Mouse (Mus musculus): Measurements from ENCODE around the gene Rhobtb1. TPM values are rescaled to one million over a fixed set of nuclear protein-coding genes. Genes with fewer than 3 reads are reported as not detected.

Rhobtb1 gene
- total and polyA plus RNA-seq, 2 experiments from 2014 or later, result 29.9 to 38.4 TPM

- H3K4me2 ChIP-seq (ENCODE audit: low read depth, low read length), result no peak overlapping the region
- H3K9me3 ChIP-seq (replicated peaks; ENCODE audit: control insufficient read depth, low read length), result no peaks in the 10 kb centered on the region
- no peak for TF ChIP-seq CTCF (IDR thresholded peaks at IDR 0.05; ENCODE audit: low read depth)
- TF ChIP-seq EP300 (IDR thresholded peaks at IDR 0.05; ENCODE audit: low read depth), result no peak
- WGBS, result 57% methylated on average over 3 of the region's 3 CpGs
- no peaks in the 10 kb centered on the region for H3K27me3 ChIP-seq (ENCODE audit: control insufficient read depth, insufficient read depth, low read length)
- no peak for DNase-seq (ENCODE audit: low spot score)
- no peak overlapping the region for H3K9ac ChIP-seq (replicated peaks; ENCODE audit: low read depth, low read length)
- no peaks in the 10 kb centered on the region for H3K4me1 ChIP-seq (ENCODE audit: control insufficient read depth, insufficient read depth)
- peaks cover 20% of the 10 kb centered on the region for H3K36me3 ChIP-seq (replicated peaks; ENCODE audit: control insufficient read depth, insufficient read depth, low read length)
- no peak overlapping the region for H3K27ac ChIP-seq (ENCODE audit: low read depth)
- no peak for ATAC-seq (ENCODE audit: insufficient read depth, low read depth)
- H3K4me3 ChIP-seq (ENCODE audit: low read depth, low read length), result no peak overlapping the region
These were observed 95.5 kb downstream of the Rhobtb1 start for GRCm38 (mm10) chr10:69246762-69247161.

- Histone ChIP-seq H3K36me3 (replicated peaks; ENCODE audit: control insufficient read depth, insufficient read depth, low read length) (peaks cover 20% of the 10 kb centered on the region), H3K27me3 (ENCODE audit: control insufficient read depth, insufficient read depth, low read length) (no peaks in the 10 kb centered on the region), H3K4me1 (ENCODE audit: control insufficient read depth, insufficient read depth) (peaks cover 6% of the 10 kb centered on the region; the same call in 1 of the 2 replicates), H3K9ac (replicated peaks; ENCODE audit: low read depth, low read length) (no peak overlapping the region), H3K4me2 (ENCODE audit: low read depth, low read length) (no peak overlapping the region), H3K27ac (ENCODE audit: low read depth) (no peak overlapping the region), H3K9me3 (replicated peaks; ENCODE audit: control insufficient read depth, low read length) (no peaks in the 10 kb centered on the region), H3K4me3 (ENCODE audit: low read depth, low read length) (no peak overlapping the region)
- 95% methylated on average over 7 of the region's 7 CpGs for WGBS
- ATAC-seq (ENCODE audit: insufficient read depth, low read depth) (no peak), DNase-seq (ENCODE audit: low spot score) (no peak)
- TF ChIP-seq CTCF (IDR thresholded peaks at IDR 0.05; ENCODE audit: low read depth), result no peak
- TF ChIP-seq EP300 (IDR thresholded peaks at IDR 0.05; ENCODE audit: low read depth), result no peak
These were observed 96.2 kb downstream of the Rhobtb1 start for GRCm38 (mm10) chr10:69247311-69248033.

GRCm38 (mm10) chr10:69248261-69249160 is 97.3 kb downstream of the Rhobtb1 start:
- no peak overlapping the region for H3K9ac ChIP-seq (replicated peaks; ENCODE audit: low read depth, low read length)
- no peaks in the 10 kb centered on the region for H3K27me3 ChIP-seq (ENCODE audit: control insufficient read depth, insufficient read depth, low read length)
- no peak overlapping the region for H3K4me3 ChIP-seq (ENCODE audit: low read depth, low read length)
- no peak overlapping the region for H3K4me2 ChIP-seq (ENCODE audit: low read depth, low read length)
- H3K9me3 ChIP-seq (replicated peaks; ENCODE audit: control insufficient read depth, low read length), result no peaks in the 10 kb centered on the region
- no peak for TF ChIP-seq EP300 (IDR thresholded peaks at IDR 0.05; ENCODE audit: low read depth)
- TF ChIP-seq CTCF (IDR thresholded peaks at IDR 0.05; ENCODE audit: low read depth), result no peak
- H3K27ac ChIP-seq (ENCODE audit: low read depth), result no peak overlapping the region
- 86% methylated on average over 29 of the region's 29 CpGs for WGBS
- peaks cover 20% of the 10 kb centered on the region for H3K36me3 ChIP-seq (replicated peaks; ENCODE audit: control insufficient read depth, insufficient read depth, low read length)
- no peak for ATAC-seq (ENCODE audit: insufficient read depth, low read depth)
- H3K4me1 ChIP-seq (ENCODE audit: control insufficient read depth, insufficient read depth), result peaks cover 16% of the 10 kb centered on the region
- no peak for DNase-seq (ENCODE audit: low spot score)

- TF ChIP-seq CTCF (IDR thresholded peaks at IDR 0.05; ENCODE audit: low read depth), result no peak
- DNase-seq (ENCODE audit: low spot score), result no peak
- WGBS, result 86% methylated on average over 6 of the region's 6 CpGs
These were observed 100.0 kb downstream of the Rhobtb1 start for GRCm38 (mm10) chr10:69251254-69251653.

GRCm38 (mm10) chr10:69252112-69253074 is 101.2 kb downstream of the Rhobtb1 start:
- 72% methylated on average over 17 of the region's 17 CpGs for WGBS
- no peak overlapping the region for H3K9ac ChIP-seq (replicated peaks; ENCODE audit: low read depth, low read length)
- no peak for DNase-seq (ENCODE audit: low spot score)

More at GRCm38 (mm10) chr10:69251254-69251653, 100.0 kb downstream of the Rhobtb1 start:
- ATAC-seq (ENCODE audit: insufficient read depth, low read depth), result no peak
- Histone ChIP-seq H3K27ac (ENCODE audit: low read depth) (no peak overlapping the region), H3K4me2 (ENCODE audit: low read depth, low read length) (no peak overlapping the region), H3K4me3 (ENCODE audit: low read depth, low read length) (no peak overlapping the region), H3K9ac (replicated peaks; ENCODE audit: low read depth, low read length) (no peak overlapping the region), H3K4me1 (ENCODE audit: control insufficient read depth, insufficient read depth) (peaks cover 32% of the 10 kb centered on the region), H3K9me3 (replicated peaks; ENCODE audit: control insufficient read depth, low read length) (no peaks in the 10 kb centered on the region), H3K36me3 (replicated peaks; ENCODE audit: control insufficient read depth, insufficient read depth, low read length) (peaks cover 27% of the 10 kb centered on the region), H3K27me3 (ENCODE audit: control insufficient read depth, insufficient read depth, low read length) (no peaks in the 10 kb centered on the region)

More at GRCm38 (mm10) chr10:69252112-69253074, 101.2 kb downstream of the Rhobtb1 start:
- Histone ChIP-seq H3K9me3 (replicated peaks; ENCODE audit: control insufficient read depth, low read length) (no peaks in the 10 kb centered on the region), H3K27me3 (ENCODE audit: control insufficient read depth, insufficient read depth, low read length) (no peaks in the 10 kb centered on the region), H3K4me1 (ENCODE audit: control insufficient read depth, insufficient read depth) (peaks cover 32% of the 10 kb centered on the region), H3K4me3 (ENCODE audit: low read depth, low read length) (no peak overlapping the region), H3K27ac (ENCODE audit: low read depth) (peak overlapping the region; percentile 85), H3K36me3 (replicated peaks; ENCODE audit: control insufficient read depth, insufficient read depth, low read length) (peaks cover 33% of the 10 kb centered on the region), H3K4me2 (ENCODE audit: low read depth, low read length) (no peak overlapping the region)
- TF ChIP-seq CTCF (IDR thresholded peaks at IDR 0.05; ENCODE audit: low read depth), result no peak
- no peak for TF ChIP-seq EP300 (IDR thresholded peaks at IDR 0.05; ENCODE audit: low read depth)
- ATAC-seq (ENCODE audit: insufficient read depth, low read depth), result no peak
